Mouse (Mus musculus): Measurements from ENCODE around the gene Kbtbd8. TPM values are rescaled to one million over a fixed set of nuclear protein-coding genes. Genes with fewer than 3 reads are reported as not detected.

Gene Kbtbd8
- total and polyA plus RNA-seq, 2 experiments from 2014 or later = 0.25 TPM; not detected in 1

GRCm38 (mm10) chr6:95098366-95099109 lies 18.5 kb upstream of the Kbtbd8 start:
- Histone ChIP-seq H3K4me1 (ENCODE audit: control insufficient read depth, insufficient read depth) (no peaks in the 10 kb centered on the region), H3K4me3 (ENCODE audit: low read depth, low read length) (no peak overlapping the region), H3K36me3 (replicated peaks; ENCODE audit: control insufficient read depth, insufficient read depth, low read length) (no peaks in the 10 kb centered on the region), H3K27ac (ENCODE audit: low read depth) (no peak overlapping the region), H3K27me3 (ENCODE audit: control insufficient read depth, insufficient read depth, low read length) (no peaks in the 10 kb centered on the region), H3K9ac (replicated peaks; ENCODE audit: low read depth, low read length) (no peak overlapping the region), H3K9me3 (replicated peaks; ENCODE audit: control insufficient read depth, low read length) (no peaks in the 10 kb centered on the region), H3K4me2 (ENCODE audit: low read depth, low read length) (no peak overlapping the region)
- 19% methylated on average over 21 of the region's 21 CpGs for WGBS
- TF ChIP-seq CTCF (IDR thresholded peaks at IDR 0.05; ENCODE audit: low read depth) (peak; percentile 90), EP300 (IDR thresholded peaks at IDR 0.05; ENCODE audit: low read depth) (no peak)
- DNase-seq (ENCODE audit: low spot score) = peak; percentile 56
- peak; percentile 36; the same call in 1 of the 2 replicates for ATAC-seq (ENCODE audit: insufficient read depth, low read depth)

DNA sequence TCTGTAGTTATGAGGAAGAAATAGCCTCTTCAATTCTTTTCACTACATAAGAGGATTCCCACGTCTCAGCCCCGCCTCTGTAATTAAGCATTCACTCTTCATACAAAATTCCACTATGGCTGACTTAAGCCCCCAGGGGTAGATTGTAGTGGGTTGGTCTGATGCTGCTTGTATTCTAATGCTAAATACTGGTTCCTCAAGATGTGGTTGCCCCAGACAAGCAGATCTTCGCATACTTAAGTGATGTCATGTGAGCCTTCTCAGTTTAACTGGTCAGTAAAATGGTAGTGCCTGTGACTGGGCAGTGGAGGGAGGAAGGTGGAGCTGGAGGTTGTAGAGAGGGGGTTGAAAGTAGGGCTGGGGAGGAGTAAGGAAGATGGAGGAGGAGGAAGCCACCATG lies 13.3 kb upstream of the Kbtbd8 start:
- ATAC-seq (ENCODE audit: insufficient read depth, low read depth) = no peak

GRCm38 (mm10) chr6:95108437-95108836 lies 8.6 kb upstream of the Kbtbd8 start:
- Histone ChIP-seq H3K36me3 (replicated peaks; ENCODE audit: control insufficient read depth, insufficient read depth, low read length) (no peaks in the 10 kb centered on the region), H3K27me3 (ENCODE audit: control insufficient read depth, insufficient read depth, low read length) (no peaks in the 10 kb centered on the region), H3K4me2 (ENCODE audit: low read depth, low read length) (no peak overlapping the region), H3K9me3 (replicated peaks; ENCODE audit: control insufficient read depth, low read length) (no peaks in the 10 kb centered on the region), H3K27ac (ENCODE audit: low read depth) (no peak overlapping the region), H3K9ac (replicated peaks; ENCODE audit: low read depth, low read length) (no peak overlapping the region), H3K4me1 (ENCODE audit: control insufficient read depth, insufficient read depth) (no peaks in the 10 kb centered on the region), H3K4me3 (ENCODE audit: low read depth, low read length) (no peak overlapping the region)
- no peak for ATAC-seq (ENCODE audit: insufficient read depth, low read depth)
- no peak for DNase-seq (ENCODE audit: low spot score)
- TF ChIP-seq EP300 (IDR thresholded peaks at IDR 0.05; ENCODE audit: low read depth) (no peak), CTCF (IDR thresholded peaks at IDR 0.05; ENCODE audit: low read depth) (no peak)

More for the DNA sequence above, 13.3 kb upstream of the Kbtbd8 start:
- H3K27ac ChIP-seq (ENCODE audit: low read depth) = no peak overlapping the region
- no peaks in the 10 kb centered on the region for H3K36me3 ChIP-seq (replicated peaks; ENCODE audit: control insufficient read depth, insufficient read depth, low read length)
- no peaks in the 10 kb centered on the region for H3K9me3 ChIP-seq (replicated peaks; ENCODE audit: control insufficient read depth, low read length)
- H3K4me3 ChIP-seq (ENCODE audit: low read depth, low read length) = no peak overlapping the region
- H3K4me2 ChIP-seq (ENCODE audit: low read depth, low read length) = no peak overlapping the region
- H3K4me1 ChIP-seq (ENCODE audit: control insufficient read depth, insufficient read depth) = no peaks in the 10 kb centered on the region
- H3K27me3 ChIP-seq (ENCODE audit: control insufficient read depth, insufficient read depth, low read length) = no peaks in the 10 kb centered on the region
- WGBS = 57% methylated on average over 3 of the region's 3 CpGs
- DNase-seq (ENCODE audit: low spot score) = no peak
- TF ChIP-seq EP300 (IDR thresholded peaks at IDR 0.05; ENCODE audit: low read depth) = no peak
- TF ChIP-seq CTCF (IDR thresholded peaks at IDR 0.05; ENCODE audit: low read depth) = no peak
- H3K9ac ChIP-seq (replicated peaks; ENCODE audit: low read depth, low read length) = no peak overlapping the region

- H3K27ac ChIP-seq (ENCODE audit: low read depth) = no peak overlapping the region
- H3K9me3 ChIP-seq (replicated peaks; ENCODE audit: control insufficient read depth, low read length) = no peaks in the 10 kb centered on the region
- no peaks in the 10 kb centered on the region for H3K36me3 ChIP-seq (replicated peaks; ENCODE audit: control insufficient read depth, insufficient read depth, low read length)
- WGBS = 86% methylated on average over 6 of the region's 6 CpGs
- H3K4me3 ChIP-seq (ENCODE audit: low read depth, low read length) = no peak overlapping the region
- TF ChIP-seq CTCF (IDR thresholded peaks at IDR 0.05; ENCODE audit: low read depth) (no peak), EP300 (IDR thresholded peaks at IDR 0.05; ENCODE audit: low read depth) (no peak)
- H3K4me2 ChIP-seq (ENCODE audit: low read depth, low read length) = no peak overlapping the region
- no peak for DNase-seq (ENCODE audit: low spot score)
- no peaks in the 10 kb centered on the region for H3K27me3 ChIP-seq (ENCODE audit: control insufficient read depth, insufficient read depth, low read length)
- ATAC-seq (ENCODE audit: insufficient read depth, low read depth) = no peak
- H3K9ac ChIP-seq (replicated peaks; ENCODE audit: low read depth, low read length) = no peak overlapping the region
- no peaks in the 10 kb centered on the region for H3K4me1 ChIP-seq (ENCODE audit: control insufficient read depth, insufficient read depth)
Measured at GRCm38 (mm10) chr6:95109691-95110450, 7.2 kb upstream of the Kbtbd8 start.

DNA sequence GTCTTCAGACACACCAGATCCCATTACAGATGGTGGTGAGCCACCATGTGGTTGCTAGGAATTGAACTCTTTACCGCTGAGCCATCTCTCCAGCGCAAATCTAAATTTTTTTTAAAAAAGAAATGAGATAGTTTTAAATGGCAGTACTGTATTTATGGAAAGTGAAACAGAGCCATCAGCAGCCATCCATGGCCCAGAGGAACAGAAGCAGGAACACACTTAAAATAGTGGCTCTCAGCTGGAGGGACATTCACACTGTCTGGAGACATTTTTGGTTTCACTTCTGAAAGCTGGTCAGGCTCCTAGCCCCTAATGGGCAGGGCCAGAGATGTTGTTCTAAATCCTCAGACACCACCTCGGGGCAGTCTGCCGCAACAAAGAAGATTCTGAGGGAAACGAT lies 5.0 kb upstream of the Kbtbd8 start:
- 76% methylated on average over 5 of the region's 5 CpGs for WGBS
- no peak for ATAC-seq (ENCODE audit: insufficient read depth, low read depth)
- no peaks in the 10 kb centered on the region for H3K27me3 ChIP-seq (ENCODE audit: control insufficient read depth, insufficient read depth, low read length)

More for the DNA sequence above, 5.0 kb upstream of the Kbtbd8 start:
- H3K9me3 ChIP-seq (replicated peaks; ENCODE audit: control insufficient read depth, low read length) = no peaks in the 10 kb centered on the region
- DNase-seq (ENCODE audit: low spot score) = no peak
- no peak overlapping the region for H3K4me2 ChIP-seq (ENCODE audit: low read depth, low read length)
- no peak overlapping the region for H3K4me3 ChIP-seq (ENCODE audit: low read depth, low read length)
- no peaks in the 10 kb centered on the region for H3K4me1 ChIP-seq (ENCODE audit: control insufficient read depth, insufficient read depth)
- H3K36me3 ChIP-seq (replicated peaks; ENCODE audit: control insufficient read depth, insufficient read depth, low read length) = no peaks in the 10 kb centered on the region
- H3K9ac ChIP-seq (replicated peaks; ENCODE audit: low read depth, low read length) = no peak overlapping the region
- TF ChIP-seq CTCF (IDR thresholded peaks at IDR 0.05; ENCODE audit: low read depth) (no peak), EP300 (IDR thresholded peaks at IDR 0.05; ENCODE audit: low read depth) (no peak)
- no peak overlapping the region for H3K27ac ChIP-seq (ENCODE audit: low read depth)
